Mouse (Mus musculus) ES-Bruce4 (cell line): Measurements from ENCODE around the gene Cdh4. TPM values are rescaled to one million over a fixed set of nuclear protein-coding genes. Genes with fewer than 3 reads are reported as not detected.

Experiments used
- H3K27ac ChIP-seq: 2 replicates; pipeline ENCODE4 v1.5.1; 2012; ENCODE audit warnings: low read length, inconsistent platforms; ENCODE audit not compliant: insufficient read depth
- H3K27me3 ChIP-seq: 2 replicates; pipeline ENCODE4 v1.6.1; 2012; ENCODE audit warnings: mild to moderate bottlenecking, low read length, inconsistent platforms; ENCODE audit not compliant: control insufficient read depth, poor library complexity, insufficient read depth, severe bottlenecking
- H3K36me3 ChIP-seq: 2 replicates; pipeline ENCODE4 v1.6.1; 2012; ENCODE audit warnings: inconsistent platforms, mild to moderate bottlenecking, low read length, moderate library complexity; ENCODE audit not compliant: control insufficient read depth, poor library complexity, insufficient read depth, severe bottlenecking
- H3K4me1 ChIP-seq: one replicate; pipeline ENCODE4 v1.8.1; 2011; ENCODE audit warnings: low read length; ENCODE audit not compliant: control insufficient read depth, insufficient read depth
- H3K4me3 ChIP-seq: 2 replicates; pipeline ENCODE4 v1.5.1; 2011; ENCODE audit warnings: low read depth, mild to moderate bottlenecking, low read length
- H3K9ac ChIP-seq: 2 replicates; pipeline ENCODE4 v1.6.1; 2012; ENCODE audit warnings: low read depth, mild to moderate bottlenecking, inconsistent platforms; ENCODE audit not compliant: poor library complexity, severe bottlenecking
- H3K9me3 ChIP-seq: replicated peaks from 2 replicates; pipeline ENCODE4 v1.6.1; 2012; ENCODE audit warnings: mild to moderate bottlenecking, low read length, inconsistent platforms; ENCODE audit not compliant: control insufficient read depth, poor library complexity, insufficient read depth, severe bottlenecking
- CTCF ChIP-seq: IDR thresholded peaks from one replicate; pipeline ENCODE4 v1.8.1; 2011; ENCODE audit warnings: low read depth, low read length
- EP300 ChIP-seq: IDR thresholded peaks from 2 replicates; pipeline ENCODE4 v1.6.1; 2011; ENCODE audit warnings: low read depth, low read length; ENCODE audit not compliant: insufficient read depth
- POLR2A ChIP-seq: IDR thresholded peaks from one replicate; pipeline ENCODE4 v1.8.1; 2011; ENCODE audit warnings: low read length; ENCODE audit not compliant: insufficient read depth
- polyA plus RNA-seq: library from polyadenylated mRNA; stranded (reverse); fragments of >200 nt; gene quantifications from 2 replicates; pipeline ENCODE4 v1.2.4, GENCODE M21; 2011; ENCODE audit warnings: low read depth; ENCODE audit not compliant: missing spikeins, insufficient read depth, insufficient read length

Gene Cdh4
- polyA plus RNA-seq, 1 experiment: 1.4 TPM

DNA sequence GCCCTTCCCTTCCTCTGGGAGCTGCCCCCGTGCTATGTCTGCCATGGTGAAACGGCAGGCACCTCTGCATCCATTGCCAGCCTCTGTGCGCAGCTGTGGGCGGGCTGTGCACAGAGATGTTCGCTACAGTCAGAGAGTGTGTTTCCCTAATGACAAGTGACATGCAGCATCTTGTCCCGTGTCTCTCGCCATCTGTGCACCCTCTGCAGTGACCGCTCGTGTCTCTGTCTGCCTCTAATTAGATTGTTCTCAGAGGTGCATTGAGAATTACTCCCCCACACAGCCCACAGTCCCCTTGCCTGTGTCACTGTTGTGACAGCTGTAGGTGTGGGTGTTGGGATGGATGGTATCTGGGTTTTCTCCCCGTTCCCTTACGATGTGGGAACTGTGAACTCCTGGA is 410.6 kb downstream of the Cdh4 start:
- no peaks in the 10 kb centered on the region for H3K4me1 ChIP-seq
- no peaks in the 10 kb centered on the region for H3K36me3 ChIP-seq
- TF ChIP-seq EP300: no peak
- no peak for TF ChIP-seq POLR2A
- no peak for TF ChIP-seq CTCF
- no peak overlapping the region for H3K27ac ChIP-seq
- no peak overlapping the region for H3K9ac ChIP-seq
- H3K9me3 ChIP-seq: no peaks in the 10 kb centered on the region
- H3K4me3 ChIP-seq: no peak overlapping the region
- H3K27me3 ChIP-seq: no peaks in the 10 kb centered on the region

DNA sequence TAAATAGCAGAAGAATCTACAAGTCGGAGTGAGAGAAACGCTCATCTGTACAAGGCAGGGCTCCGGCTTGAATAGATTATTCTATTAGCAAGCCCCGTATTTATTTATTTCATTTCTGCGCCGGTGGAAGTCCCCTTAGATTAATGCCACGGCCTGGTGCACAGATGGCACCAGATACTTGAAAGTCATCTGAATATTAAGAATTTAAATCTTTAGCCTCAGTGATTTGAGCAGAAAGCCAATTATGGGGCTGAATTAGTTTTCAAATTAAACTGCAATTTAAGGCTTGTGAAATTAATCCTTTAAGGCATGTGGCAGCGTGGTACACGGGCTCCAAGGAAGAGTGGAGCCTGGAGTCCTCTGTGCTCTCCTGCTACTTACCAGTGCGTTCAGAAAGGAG is 411.7 kb downstream of the Cdh4 start:
- TF ChIP-seq EP300 (no peak), POLR2A (no peak), CTCF (no peak)
- H3K27ac ChIP-seq: no peak overlapping the region
- no peak overlapping the region for H3K4me3 ChIP-seq
- H3K9me3 ChIP-seq: no peaks in the 10 kb centered on the region
- H3K9ac ChIP-seq: no peak overlapping the region
- no peaks in the 10 kb centered on the region for H3K36me3 ChIP-seq
- no peaks in the 10 kb centered on the region for H3K4me1 ChIP-seq
- no peaks in the 10 kb centered on the region for H3K27me3 ChIP-seq

GRCm38 (mm10) chr2:179857086-179857485 is 414.9 kb downstream of the Cdh4 start:
- no peak overlapping the region for H3K4me3 ChIP-seq
- H3K27ac ChIP-seq: no peak overlapping the region
- H3K27me3 ChIP-seq: no peaks in the 10 kb centered on the region
- H3K9ac ChIP-seq: no peak overlapping the region
- TF ChIP-seq EP300: no peak
- TF ChIP-seq CTCF: no peak
- TF ChIP-seq POLR2A: no peak
- H3K9me3 ChIP-seq: no peaks in the 10 kb centered on the region
- H3K36me3 ChIP-seq: no peaks in the 10 kb centered on the region
- no peaks in the 10 kb centered on the region for H3K4me1 ChIP-seq

DNA sequence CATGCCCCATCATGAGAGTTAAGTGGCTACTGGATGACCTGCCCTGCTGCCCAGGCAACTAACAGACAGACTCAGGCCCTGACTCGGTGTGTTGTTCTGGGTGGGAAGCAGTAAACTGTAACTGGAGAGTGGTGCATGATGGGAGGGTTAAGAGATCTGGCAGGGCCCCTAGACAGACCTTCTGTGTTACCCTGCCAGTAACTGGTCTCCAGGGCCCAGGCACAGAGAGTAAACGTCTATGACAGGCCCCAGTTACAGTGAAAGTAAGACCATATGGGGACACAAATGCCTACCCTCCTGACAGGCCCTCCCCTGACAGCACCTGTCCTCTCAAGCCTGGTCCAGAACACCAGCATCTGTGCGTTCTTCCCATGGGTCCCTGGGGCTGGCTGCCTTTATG is 420.4 kb downstream of the Cdh4 start:
- Histone ChIP-seq H3K4me1 (no peaks in the 10 kb centered on the region), H3K27ac (no peak overlapping the region), H3K4me3 (no peak overlapping the region), H3K36me3 (no peaks in the 10 kb centered on the region), H3K9me3 (no peaks in the 10 kb centered on the region), H3K9ac (no peak overlapping the region), H3K27me3 (no peaks in the 10 kb centered on the region)
- TF ChIP-seq EP300 (no peak), POLR2A (no peak), CTCF (no peak)

- Histone ChIP-seq H3K4me1 (no peaks in the 10 kb centered on the region), H3K4me3 (no peak overlapping the region), H3K9me3 (no peaks in the 10 kb centered on the region), H3K27me3 (no peaks in the 10 kb centered on the region), H3K27ac (no peak overlapping the region), H3K9ac (no peak overlapping the region), H3K36me3 (no peaks in the 10 kb centered on the region)
- TF ChIP-seq POLR2A (no peak), EP300 (no peak), CTCF (peak; percentile 16)
Observed at GRCm38 (mm10) chr2:179863266-179863665, 421.0 kb downstream of the Cdh4 start.

DNA sequence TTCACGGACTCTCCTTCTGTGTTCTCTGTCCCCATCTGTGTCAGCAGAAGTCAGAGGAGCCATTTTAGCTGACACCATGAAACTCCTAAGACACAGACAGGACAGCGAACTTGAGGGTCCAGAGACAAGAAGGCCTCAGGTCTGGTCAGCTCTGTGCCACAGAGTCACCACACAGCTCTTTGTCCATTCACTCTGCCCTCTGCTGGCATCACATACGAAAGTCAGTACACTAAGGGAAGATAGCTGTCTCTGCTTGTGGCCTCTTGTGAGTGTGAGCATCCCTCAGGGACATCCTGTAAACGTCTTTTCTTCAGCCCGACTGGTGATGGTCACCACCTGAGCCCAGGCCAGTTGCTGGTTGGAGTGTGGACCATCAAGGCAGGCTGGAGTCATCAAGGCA is 422.9 kb downstream of the Cdh4 start:
- Histone ChIP-seq H3K9ac (no peak overlapping the region), H3K27me3 (no peaks in the 10 kb centered on the region), H3K9me3 (no peaks in the 10 kb centered on the region), H3K36me3 (no peaks in the 10 kb centered on the region), H3K4me1 (no peaks in the 10 kb centered on the region), H3K4me3 (no peak overlapping the region), H3K27ac (no peak overlapping the region)
- TF ChIP-seq CTCF (no peak), POLR2A (no peak), EP300 (no peak)
